In the genomic region with DNA sequence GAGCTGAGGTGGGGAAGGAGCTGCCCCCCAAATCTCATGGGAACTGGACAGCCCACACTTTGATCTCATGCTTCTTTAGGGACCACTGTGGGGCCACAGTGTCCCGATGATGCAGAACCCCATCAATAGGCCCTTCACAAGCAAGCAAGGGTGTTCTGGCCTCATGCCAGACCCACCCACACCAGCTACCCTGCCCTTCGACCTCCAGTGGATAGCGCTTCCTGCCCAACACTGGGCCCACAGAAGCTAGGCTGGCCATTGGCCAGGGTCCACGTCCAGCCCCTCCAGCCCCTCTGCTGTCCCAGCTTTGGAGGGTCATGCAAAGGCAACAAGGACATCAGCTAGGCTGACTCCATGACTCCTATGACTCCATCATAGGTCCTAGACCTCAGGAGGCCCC, we compare ENCODE assay signal across 18 mouse cellular contexts.
DNase-seq lines count a peak whose midpoint lies in the region; ATAC-seq and TF ChIP-seq lines count a peak whose summit lies in the region.
"Had no signal": no experiment of that assay in that cellular context is flagged by ENCODE, and none has a peak within 500 bp of the region (broad histone marks: within the 10 kb centered on the region; RNA-seq: fewer than 3 reads in every experiment).

No protein-coding gene starts in this region.

- no peaks in the 10 kb centered on the region for H3K36me3 ChIP-seq in heart, embryonic 13.5 days
- H3K36me3 ChIP-seq in lung, postnatal 0 days (ENCODE audit: insufficient read depth, low read length) = no peaks in the 10 kb centered on the region
- H3K36me3 ChIP-seq in liver, embryonic 13.5 days = no peaks in the 10 kb centered on the region
- no peaks in the 10 kb centered on the region for H3K36me3 ChIP-seq in intestine, embryonic 16.5 days (ENCODE audit: control insufficient read depth, insufficient read depth, low read length)
- H3K36me3 ChIP-seq: embryonic facial prominence, embryonic 15.5 days; limb, embryonic 10.5 days had no signal

- peaks cover 41% of the 10 kb centered on the region for H3K4me1 ChIP-seq in heart, embryonic 13.5 days
- H3K4me1 ChIP-seq in lung, postnatal 0 days (ENCODE audit: insufficient read depth, low read depth, low read length) = no peaks in the 10 kb centered on the region
- peaks cover 9% of the 10 kb centered on the region; the same call in 1 of the 2 replicates for H3K4me1 ChIP-seq in liver, embryonic 13.5 days (replicated peaks)
- H3K4me1 ChIP-seq in intestine, embryonic 16.5 days (ENCODE audit: control insufficient read depth, insufficient read depth, low read length) = no peaks in the 10 kb centered on the region
- H3K4me1 ChIP-seq: megakaryocyte, embryonic 14.5 days had no signal

- intact Hi-C loops in heart, postnatal 36 days (cut with DNase I) = no loop called here

- no peak for TF ChIP-seq CTCF in lung, postnatal 0 days (IDR thresholded peaks at IDR 0.05)

- no peaks in the 10 kb centered on the region for H3K27me3 ChIP-seq in heart, embryonic 13.5 days (replicated peaks)
- no peaks in the 10 kb centered on the region for H3K27me3 ChIP-seq in lung, postnatal 0 days (replicated peaks; ENCODE audit: insufficient read depth, low read length)
- no peaks in the 10 kb centered on the region for H3K27me3 ChIP-seq in liver, embryonic 13.5 days
- no peaks in the 10 kb centered on the region for H3K27me3 ChIP-seq in intestine, embryonic 16.5 days (replicated peaks; ENCODE audit: control insufficient read depth, insufficient read depth, low read length)
- H3K27me3 ChIP-seq: embryonic facial prominence, embryonic 15.5 days had no signal

- peak overlapping the region; percentile 60; the same call in 1 of the 2 replicates for H3K27ac ChIP-seq in heart, embryonic 13.5 days (replicated peaks)
- no peak overlapping the region for H3K27ac ChIP-seq in lung, postnatal 0 days (ENCODE audit: low read length)
- no peak overlapping the region for H3K27ac ChIP-seq in liver, embryonic 13.5 days
- H3K27ac ChIP-seq in intestine, embryonic 16.5 days (ENCODE audit: low read length) = no peak overlapping the region
- H3K27ac ChIP-seq: embryonic facial prominence, embryonic 15.5 days; hindbrain, postnatal 0 days; limb, embryonic 10.5 days had no signal

- no peak for ATAC-seq in heart, embryonic 13.5 days (ENCODE audit: extremely low read depth, insufficient number of reproducible peaks, low FRiP score, low TSS enrichment)
- no peak for ATAC-seq in lung, postnatal 0 days
- peak; percentile 59 for ATAC-seq in liver, embryonic 13.5 days (ENCODE audit: low read depth)
- no peak for ATAC-seq in intestine, embryonic 16.5 days
- ATAC-seq: forebrain, embryonic 14.5 days; hindbrain, postnatal 0 days; intestine, postnatal 0 days had no signal

- no peak overlapping the region for H3K9ac ChIP-seq in heart, embryonic 13.5 days
- H3K9ac ChIP-seq in lung, postnatal 0 days (replicated peaks; ENCODE audit: low read depth) = no peak overlapping the region
- H3K9ac ChIP-seq in liver, embryonic 13.5 days = no peak overlapping the region
- H3K9ac ChIP-seq in intestine, embryonic 16.5 days (ENCODE audit: low read depth, low read length) = no peak overlapping the region
- H3K9ac ChIP-seq: embryonic facial prominence, embryonic 15.5 days had no signal

- 56% methylated on average over 4 of the region's 4 CpGs for WGBS in heart, embryonic 13.5 days
- WGBS in lung, postnatal 0 days = 51% methylated on average over 4 of the region's 4 CpGs
- 51% methylated on average over 4 of the region's 4 CpGs for WGBS in liver, embryonic 13.5 days (ENCODE audit: insufficient replicate concordance)
- 73% methylated on average over 4 of the region's 4 CpGs for WGBS in intestine, embryonic 16.5 days

- no peak overlapping the region for H3K4me2 ChIP-seq in heart, embryonic 13.5 days
- no peak overlapping the region for H3K4me2 ChIP-seq in lung, postnatal 0 days (replicated peaks; ENCODE audit: low read depth, low read length)
- H3K4me2 ChIP-seq in liver, embryonic 13.5 days = no peak overlapping the region
- H3K4me2 ChIP-seq in intestine, embryonic 16.5 days (ENCODE audit: low read depth, low read length) = no peak overlapping the region
- H3K4me2 ChIP-seq: embryonic facial prominence, embryonic 15.5 days had no signal

- no peaks in the 10 kb centered on the region for H3K9me3 ChIP-seq in heart, embryonic 13.5 days
- no peaks in the 10 kb centered on the region for H3K9me3 ChIP-seq in lung, postnatal 0 days (ENCODE audit: low read length)
- H3K9me3 ChIP-seq in liver, embryonic 13.5 days (replicated peaks) = no peaks in the 10 kb centered on the region
- H3K9me3 ChIP-seq in intestine, embryonic 16.5 days (ENCODE audit: control insufficient read depth, low read length) = no peaks in the 10 kb centered on the region
- H3K9me3 ChIP-seq: embryonic facial prominence, embryonic 15.5 days; limb, embryonic 10.5 days; megakaryocyte, embryonic 14.5 days had no signal

- DNase-seq in heart, postnatal 36 days = no peak
- peak; percentile 12 for DNase-seq in lung, postnatal 0 days (ENCODE audit: low spot score)
- no peak for DNase-seq in lung, postnatal 25 days (ENCODE audit: low spot score)
- DNase-seq in liver, embryonic 13.5 days = no peak
- DNase-seq in layer of hippocampus, adult 8-10 months (ENCODE audit: low spot score in 2 of 2) = no peak
- DNase-seq: adrenal gland, postnatal 25 days; cerebellum, adult 8-10 months; cerebellum, postnatal 36 days; midbrain, embryonic 14.5 days had no signal

- no peak for TF ChIP-seq EP300 in lung, postnatal 0 days (IDR thresholded peaks at IDR 0.05)

- no peak overlapping the region for H3K4me3 ChIP-seq in heart, embryonic 13.5 days
- no peak overlapping the region for H3K4me3 ChIP-seq in lung, postnatal 0 days (ENCODE audit: low read depth, low read length)
- no peak overlapping the region for H3K4me3 ChIP-seq in liver, embryonic 13.5 days (replicated peaks)
- H3K4me3 ChIP-seq in intestine, embryonic 16.5 days (ENCODE audit: low read length) = no peak overlapping the region
- H3K4me3 ChIP-seq: embryonic facial prominence, embryonic 15.5 days; limb, embryonic 10.5 days; megakaryocyte, embryonic 14.5 days; myocyte had no signal
